Mouse (Mus musculus) urinary bladder, postnatal 14 days (tissue): Measurements from ENCODE around the gene Ttc36.
"Not testable (repeated sequence)": the region's sequence is repeated elsewhere in the genome, so short reads cannot be mapped to it uniquely, and the experiment has no call there.

Experiments
- DNase-seq: peaks from one replicate; pipeline ENCODE4 v3.0.0; 2021; ENCODE audit warnings: low spot score

The Ttc36 gene

GRCm38 (mm10) chr9:44772750-44773651 lies 29.9 kb downstream of the Ttc36 start:
- peak; percentile 94 for DNase-seq

GRCm38 (mm10) chr9:44772392-44772749 lies 30.5 kb downstream of the Ttc36 start:
- no peak for DNase-seq

- no peak for DNase-seq
Observed at GRCm38 (mm10) chr9:44771376-44771775, 31.5 kb downstream of the Ttc36 start.

- not testable (repeated sequence) for DNase-seq
Observed at GRCm38 (mm10) chr9:44768029-44768394, 34.9 kb downstream of the Ttc36 start.

GRCm38 (mm10) chr9:44767101-44768028 lies 35.5 kb downstream of the Ttc36 start, which contains the start of the genes Arcn1 and Ift46:
Arcn1 (minus strand) TSS chr9:44767845.
Ift46 (plus strand) TSS chr9:44767908.
- peak; percentile 83 for DNase-seq

GRCm38 (mm10) chr9:44760873-44761272 lies 42.0 kb downstream of the Ttc36 start:
- DNase-seq = no peak
